Mouse (Mus musculus) thymus, adult 2 months (tissue): ENCODE results near the gene Slc39a11.

Experiments
- CTCF ChIP-seq: fragments of 200-500 bp; IDR thresholded peaks from 2 replicates; pipeline ENCODE4 v1.5.1; 2012; ENCODE audit warnings: mild to moderate bottlenecking, control low read depth, low read length, moderate library complexity, borderline replicate concordance; ENCODE audit not compliant: control insufficient read depth, poor library complexity, insufficient read depth; ENCODE audit errors: extremely low read depth
- POLR2A ChIP-seq: fragments of 200-500 bp; IDR thresholded peaks from 2 replicates; pipeline ENCODE4 v1.6.1; 2012; ENCODE audit warnings: mild to moderate bottlenecking, low read length, control low read depth, moderate library complexity; ENCODE audit not compliant: control insufficient read depth, poor library complexity, insufficient read depth; ENCODE audit errors: extremely low read depth

- TF ChIP-seq CTCF (no peak), POLR2A (no peak)
These were observed 395.2 kb downstream of the Slc39a11 start for GRCm38 (mm10) chr11:113254653-113255052.
